Mouse (Mus musculus): ENCODE results near the gene Vps41.

The Vps41 gene

GRCm38 (mm10) chr13:18794454-18794853 lies 77.4 kb downstream of the Vps41 start:
- no peak for DNase-seq (ENCODE audit: low spot score in 2 of 2)

GRCm38 (mm10) chr13:18797555-18797954 lies 80.5 kb downstream of the Vps41 start:
- DNase-seq (ENCODE audit: low spot score in 2 of 2): no peak

- no peak for DNase-seq (ENCODE audit: low spot score in 2 of 2)
These were observed 83.3 kb downstream of the Vps41 start for GRCm38 (mm10) chr13:18800434-18800833.

GRCm38 (mm10) chr13:18809465-18809864 lies 92.4 kb downstream of the Vps41 start:
- DNase-seq (ENCODE audit: low spot score in 2 of 2): no peak

- DNase-seq (ENCODE audit: low spot score in 2 of 2): peak; percentile 20 to 64
These were observed 93.0 kb downstream of the Vps41 start for GRCm38 (mm10) chr13:18809978-18810675.

- DNase-seq (ENCODE audit: low spot score in 2 of 2): no peak
These were observed 107.5 kb downstream of the Vps41 start for GRCm38 (mm10) chr13:18824420-18825123.

- no peak for DNase-seq (ENCODE audit: low spot score in 2 of 2)
These were observed 109.9 kb downstream of the Vps41 start for GRCm38 (mm10) chr13:18827029-18827428.

GRCm38 (mm10) chr13:18830486-18830885 lies 113.4 kb downstream of the Vps41 start:
- DNase-seq (ENCODE audit: low spot score in 2 of 2): no peak

- no peak for DNase-seq (ENCODE audit: low spot score in 2 of 2)
These were observed 122.1 kb downstream of the Vps41 start for GRCm38 (mm10) chr13:18839231-18839630.

GRCm38 (mm10) chr13:18840366-18840765 lies 123.3 kb downstream of the Vps41 start:
- no peak for DNase-seq (ENCODE audit: low spot score in 2 of 2)

- no peak for DNase-seq (ENCODE audit: low spot score in 2 of 2)
These were observed 123.9 kb downstream of the Vps41 start for GRCm38 (mm10) chr13:18841019-18841418.

- no peak for DNase-seq (ENCODE audit: low spot score in 2 of 2)
These were observed 124.7 kb downstream of the Vps41 start for GRCm38 (mm10) chr13:18841752-18842282.

GRCm38 (mm10) chr13:18842556-18842955 lies 125.5 kb downstream of the Vps41 start:
- DNase-seq (ENCODE audit: low spot score in 2 of 2): no peak

- DNase-seq (ENCODE audit: low spot score in 2 of 2): no peak
These were observed 126.5 kb downstream of the Vps41 start for GRCm38 (mm10) chr13:18843546-18843945.

- DNase-seq (ENCODE audit: low spot score in 2 of 2): no peak
These were observed 130.3 kb downstream of the Vps41 start for GRCm38 (mm10) chr13:18847386-18847785.

- DNase-seq (ENCODE audit: low spot score in 2 of 2): no peak
These were observed 132.5 kb downstream of the Vps41 start for GRCm38 (mm10) chr13:18849563-18849962.

GRCm38 (mm10) chr13:18851182-18851581 lies 134.1 kb downstream of the Vps41 start:
- no peak for DNase-seq (ENCODE audit: low spot score in 2 of 2)

GRCm38 (mm10) chr13:18852718-18853117 lies 135.6 kb downstream of the Vps41 start:
- no peak for DNase-seq (ENCODE audit: low spot score in 2 of 2)

GRCm38 (mm10) chr13:18856026-18856802 lies 139.1 kb downstream of the Vps41 start:
- DNase-seq (ENCODE audit: low spot score in 2 of 2): no peak

- no peak for DNase-seq (ENCODE audit: low spot score in 2 of 2)
These were observed 141.1 kb downstream of the Vps41 start for GRCm38 (mm10) chr13:18858183-18858582.

GRCm38 (mm10) chr13:18859389-18859788 lies 142.3 kb downstream of the Vps41 start:
- DNase-seq (ENCODE audit: low spot score in 2 of 2): no peak

GRCm38 (mm10) chr13:18868030-18868490 lies 151.0 kb downstream of the Vps41 start:
- no peak for DNase-seq (ENCODE audit: low spot score in 2 of 2)

All from spleen, postnatal 10 days (tissue).